Comparison of ENCODE assay signal across 8 mouse cellular contexts in the genomic region with DNA sequence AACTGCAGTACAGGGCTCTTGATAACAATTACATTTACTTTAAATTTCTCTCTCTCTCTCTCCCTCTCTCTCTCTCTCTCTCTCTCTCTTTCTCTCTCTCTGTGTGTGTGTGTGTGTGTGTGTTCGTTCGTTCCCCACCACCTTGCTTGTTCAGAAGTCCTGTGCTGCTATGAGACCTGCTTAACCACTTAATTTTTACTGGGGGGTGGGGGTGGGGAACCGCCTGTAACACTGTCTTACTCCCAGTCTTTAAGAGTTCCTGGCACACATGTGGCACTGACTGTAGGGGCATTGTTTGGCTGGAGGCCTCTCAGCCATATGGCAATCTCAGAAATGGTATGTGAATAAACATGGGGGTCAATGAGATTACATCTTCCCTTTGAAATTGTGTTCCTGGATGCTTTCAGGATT.
DNase-seq lines count a peak whose midpoint lies in the region; ATAC-seq lines count a peak whose summit lies in the region.

No protein-coding gene starts in this region.

- no peaks in the 10 kb centered on the region for H3K27me3 ChIP-seq in embryonic facial prominence, embryonic 12.5 days
- no peaks in the 10 kb centered on the region for H3K27me3 ChIP-seq in intestine, embryonic 16.5 days (replicated peaks; ENCODE audit: control insufficient read depth, insufficient read depth, low read length)
- H3K27me3 ChIP-seq in neural tube, embryonic 14.5 days (ENCODE audit: control insufficient read depth, insufficient read depth, low read length) = no peaks in the 10 kb centered on the region

- 2% methylated on average over 3 of the region's 3 CpGs for WGBS in embryonic facial prominence, embryonic 12.5 days
- WGBS in intestine, embryonic 16.5 days = 6% methylated on average over 3 of the region's 3 CpGs
- WGBS in neural tube, embryonic 14.5 days = 4% methylated on average over 3 of the region's 3 CpGs

- H3K4me1 ChIP-seq in embryonic facial prominence, embryonic 12.5 days = peaks cover 59% of the 10 kb centered on the region
- H3K4me1 ChIP-seq in intestine, embryonic 16.5 days (ENCODE audit: control insufficient read depth, insufficient read depth, low read length) = peaks cover 42% of the 10 kb centered on the region
- peaks cover 65% of the 10 kb centered on the region for H3K4me1 ChIP-seq in neural tube, embryonic 14.5 days (ENCODE audit: control insufficient read depth, insufficient read depth, low read length)

- peak overlapping the region; percentile 67 for H3K4me3 ChIP-seq in embryonic facial prominence, embryonic 12.5 days
- H3K4me3 ChIP-seq in intestine, embryonic 16.5 days (ENCODE audit: low read length) = peak overlapping the region; percentile 67
- H3K4me3 ChIP-seq in neural tube, embryonic 14.5 days (ENCODE audit: low read depth, low read length) = peak overlapping the region; percentile 54

- no peaks in the 10 kb centered on the region for H3K36me3 ChIP-seq in embryonic facial prominence, embryonic 12.5 days
- H3K36me3 ChIP-seq in intestine, embryonic 16.5 days (ENCODE audit: control insufficient read depth, insufficient read depth, low read length) = no peaks in the 10 kb centered on the region
- no peaks in the 10 kb centered on the region for H3K36me3 ChIP-seq in neural tube, embryonic 14.5 days (ENCODE audit: control insufficient read depth, insufficient read depth, low read length)

- H3K9me3 ChIP-seq in embryonic facial prominence, embryonic 12.5 days = no peaks in the 10 kb centered on the region
- H3K9me3 ChIP-seq in intestine, embryonic 16.5 days (ENCODE audit: control insufficient read depth, low read length) = no peaks in the 10 kb centered on the region
- no peaks in the 10 kb centered on the region for H3K9me3 ChIP-seq in neural tube, embryonic 14.5 days (ENCODE audit: control insufficient read depth, low read length)

- peak overlapping the region; percentile 81 for H3K27ac ChIP-seq in embryonic facial prominence, embryonic 12.5 days
- peak overlapping the region; percentile 53 for H3K27ac ChIP-seq in intestine, embryonic 16.5 days (ENCODE audit: low read length)
- H3K27ac ChIP-seq in neural tube, embryonic 14.5 days (ENCODE audit: low read depth, low read length) = peak overlapping the region; percentile 91

- no peak for ATAC-seq in embryonic facial prominence, embryonic 12.5 days (ENCODE audit: insufficient number of reproducible peaks, insufficient read depth, low FRiP score, low TSS enrichment)
- no peak for ATAC-seq in intestine, embryonic 16.5 days
- no peak for ATAC-seq in neural tube, embryonic 14.5 days (ENCODE audit: low read depth)
- no peak for ATAC-seq in frontal cortex, adult (ENCODE audit: low TSS enrichment)

- peak; percentile 43 for DNase-seq in left cerebral cortex, postnatal 4 days
- no peak for DNase-seq in left cerebral cortex, postnatal 14 days (ENCODE audit: low spot score in 2 of 2)
- DNase-seq in layer of hippocampus, postnatal 14 days (ENCODE audit: low spot score in 2 of 2) = no peak
- no peak for DNase-seq in spleen, postnatal 14 days (ENCODE audit: low spot score in 2 of 2)

- no peak overlapping the region for H3K9ac ChIP-seq in embryonic facial prominence, embryonic 12.5 days
- H3K9ac ChIP-seq in intestine, embryonic 16.5 days (ENCODE audit: low read depth, low read length) = peak overlapping the region; percentile 78
- peak overlapping the region; percentile 82; the same call in 1 of the 2 replicates for H3K9ac ChIP-seq in neural tube, embryonic 14.5 days (replicated peaks; ENCODE audit: low read depth, low read length)

- H3K4me2 ChIP-seq in embryonic facial prominence, embryonic 12.5 days (replicated peaks) = peak overlapping the region; percentile 93
- H3K4me2 ChIP-seq in intestine, embryonic 16.5 days (ENCODE audit: low read depth, low read length) = peak overlapping the region; percentile 93
- H3K4me2 ChIP-seq in neural tube, embryonic 14.5 days (ENCODE audit: low read depth, low read length) = peak overlapping the region; percentile 97

- intact Hi-C loops in left cerebral cortex, postnatal 4 days (cut with DNase I) = no loop called here
- intact Hi-C loops in left cerebral cortex, postnatal 14 days (cut with DNase I) = no loop called here
